Mouse (Mus musculus): ENCODE measurements around the gene Cd96.

DNA sequence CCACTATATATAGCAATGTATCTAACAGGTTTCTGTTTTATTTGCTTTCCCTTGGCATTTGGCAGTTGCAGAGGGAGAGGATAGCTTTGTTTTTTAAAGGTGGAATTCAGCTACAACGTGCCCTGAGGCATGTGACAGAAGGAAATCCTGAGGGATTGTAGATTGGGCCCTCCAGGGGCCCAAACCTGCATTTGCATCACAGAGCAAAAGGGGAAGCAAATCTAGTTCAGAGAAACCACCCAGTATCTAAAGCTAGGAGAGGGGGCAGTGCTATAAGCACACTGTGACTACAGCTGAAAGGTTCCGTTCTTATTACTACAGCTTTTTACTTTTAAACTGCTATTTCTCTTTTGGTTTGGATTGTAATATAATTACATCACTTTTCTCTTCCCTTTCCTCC is 18.3 kb downstream of the Cd96 start:
- TF ChIP-seq CTCF (IDR thresholded peaks at IDR 0.05; ENCODE audit: low read depth, low read length) (no peak), POLR2A (IDR thresholded peaks at IDR 0.05; ENCODE audit: extremely low read depth, insufficient read depth, low read length) (no peak)
